Mouse (Mus musculus) intestine, embryonic 14.5 days (tissue): ENCODE measurements around the gene Gm21149. TPM values are rescaled to one million over a fixed set of nuclear protein-coding genes. Genes with fewer than 3 reads are reported as not detected.

Experiments
- polyA plus RNA-seq: library from polyadenylated mRNA; unstranded; fragments of >200 nt; fragmentation: Nextera tagmentation; extraction: Ambion mirVana; gene quantifications from 2 replicates; pipeline ENCODE4 v1.2.1, GENCODE M21; 2014

Gm21149 gene
- polyA plus RNA-seq, 1 experiment from 2014 or later: 0.15 TPM

Other genes with a start within 250 kb of the Gm21149 start
- gene Gm21190, start 52.7 kb upstream of the Gm21149 start, polyA plus RNA-seq: 0.30 TPM in 1 of 2 replicates, not detected in the other
- 0.34 and 0.63 TPM in 2 replicates for gene Gm21083, start 100.8 kb upstream of the Gm21149 start, polyA plus RNA-seq
- not detected in 2 replicates for gene Speer4d, start 142.5 kb upstream of the Gm21149 start, polyA plus RNA-seq
- gene 4930572O03Rik, start 180.5 kb upstream of the Gm21149 start, polyA plus RNA-seq: not detected in 2 replicates
- not detected in 2 replicates for gene Speer4c, start 237.7 kb upstream of the Gm21149 start, polyA plus RNA-seq